Mouse (Mus musculus): ENCODE data around the gene Zc3h14. TPM values are rescaled to one million over a fixed set of nuclear protein-coding genes. Genes with fewer than 3 reads are reported as not detected.

Zc3h14 gene
- polyA plus RNA-seq, 1 experiment from 2014 or later: 135 TPM

DNA sequence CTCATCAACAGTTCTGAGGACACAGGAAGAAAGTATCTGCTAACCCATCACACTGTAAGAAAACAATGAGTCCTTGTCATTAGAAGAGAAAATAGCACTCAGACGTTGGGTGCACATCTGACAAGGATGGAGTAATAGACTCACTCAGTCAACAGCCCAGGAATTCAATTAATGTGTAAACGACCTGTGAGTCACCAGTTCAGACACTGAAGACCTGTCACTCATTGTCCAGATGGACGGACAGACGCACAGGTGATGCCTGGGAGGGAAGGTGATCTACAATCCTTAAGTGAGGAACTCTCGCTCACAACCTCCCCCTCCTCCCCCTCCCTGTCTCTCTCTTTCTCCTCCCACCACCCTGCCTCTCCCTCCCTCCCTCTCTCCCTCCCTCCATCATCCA is 21.8 kb upstream of the Zc3h14 start:
- Histone ChIP-seq H3K36me3 (no peaks in the 10 kb centered on the region), H3K9ac (no peak overlapping the region), H3K27ac (no peak overlapping the region), H3K4me3 (no peak overlapping the region), H3K27me3 (no peaks in the 10 kb centered on the region), H3K4me1 (peaks cover 6% of the 10 kb centered on the region), H3K4me2 (no peak overlapping the region), H3K9me3 (no peaks in the 10 kb centered on the region)
- WGBS: 63% methylated on average over 5 of the region's 5 CpGs
- ATAC-seq (ENCODE audit: insufficient number of reproducible peaks, insufficient read depth, low FRiP score, low TSS enrichment, low read depth): no peak

DNA sequence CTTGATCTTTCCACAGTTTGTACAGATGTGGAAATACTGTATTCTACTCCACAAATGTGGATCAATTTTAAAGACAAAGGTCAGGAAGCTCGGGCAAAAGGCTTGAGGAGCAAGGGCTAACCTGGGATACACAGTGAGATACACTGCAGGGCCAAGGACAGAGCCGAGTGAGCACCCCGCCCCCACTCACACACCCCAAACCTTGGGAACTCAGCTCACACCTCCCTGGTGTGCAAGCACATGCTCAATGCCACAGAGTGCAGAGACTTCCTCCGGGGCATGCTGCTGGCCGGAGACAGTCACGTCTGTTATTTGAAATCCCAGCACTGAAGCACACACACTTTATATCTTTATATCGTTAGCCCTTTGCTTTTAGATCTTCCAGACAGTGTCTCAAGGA is 20.7 kb upstream of the Zc3h14 start:
- 76% methylated on average over 7 of the region's 7 CpGs for WGBS
- Histone ChIP-seq H3K9ac (no peak overlapping the region), H3K4me1 (no peaks in the 10 kb centered on the region), H3K36me3 (no peaks in the 10 kb centered on the region), H3K27me3 (no peaks in the 10 kb centered on the region), H3K4me3 (no peak overlapping the region), H3K4me2 (no peak overlapping the region), H3K27ac (no peak overlapping the region), H3K9me3 (no peaks in the 10 kb centered on the region)
- ATAC-seq (ENCODE audit: insufficient number of reproducible peaks, insufficient read depth, low FRiP score, low TSS enrichment, low read depth): no peak

- no peak overlapping the region for H3K4me3 ChIP-seq
- no peaks in the 10 kb centered on the region for H3K4me1 ChIP-seq
- H3K27me3 ChIP-seq: no peaks in the 10 kb centered on the region
- H3K27ac ChIP-seq: no peak overlapping the region
- no peaks in the 10 kb centered on the region for H3K36me3 ChIP-seq
- no peak overlapping the region for H3K9ac ChIP-seq
- no peaks in the 10 kb centered on the region for H3K9me3 ChIP-seq
- no peak for ATAC-seq (ENCODE audit: insufficient number of reproducible peaks, insufficient read depth, low FRiP score, low TSS enrichment, low read depth)
- H3K4me2 ChIP-seq: no peak overlapping the region
- WGBS: 72% methylated on average over 7 of the region's 7 CpGs
Measured at GRCm38 (mm10) chr12:98727186-98727585, 19.6 kb upstream of the Zc3h14 start.

DNA sequence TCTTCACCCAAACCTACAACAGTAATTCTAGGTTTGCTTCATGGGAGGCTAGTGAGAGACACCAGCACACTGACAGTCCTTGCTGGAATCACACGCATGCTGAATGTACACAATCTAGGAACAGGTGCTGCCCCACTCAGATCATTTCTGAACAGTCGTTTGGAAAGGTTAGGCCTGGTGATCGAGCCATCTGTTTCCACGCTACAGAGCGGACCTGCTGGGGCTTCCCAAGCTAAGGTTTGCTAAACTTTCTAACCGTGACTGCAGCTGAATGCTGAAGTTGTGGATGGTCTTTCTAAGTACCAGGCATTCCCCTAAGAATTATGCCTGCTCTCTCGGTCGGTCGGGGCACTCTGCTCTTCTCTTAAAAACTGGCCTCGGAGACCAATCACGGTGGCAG is 16.1 kb upstream of the Zc3h14 start:
- Histone ChIP-seq H3K27ac (no peak overlapping the region), H3K27me3 (no peaks in the 10 kb centered on the region), H3K36me3 (no peaks in the 10 kb centered on the region), H3K9ac (no peak overlapping the region), H3K4me2 (no peak overlapping the region), H3K4me1 (peaks cover 14% of the 10 kb centered on the region), H3K9me3 (no peaks in the 10 kb centered on the region), H3K4me3 (no peak overlapping the region)
- ATAC-seq (ENCODE audit: insufficient number of reproducible peaks, insufficient read depth, low FRiP score, low TSS enrichment, low read depth): no peak
- 86% methylated on average over 11 of the region's 11 CpGs for WGBS

DNA sequence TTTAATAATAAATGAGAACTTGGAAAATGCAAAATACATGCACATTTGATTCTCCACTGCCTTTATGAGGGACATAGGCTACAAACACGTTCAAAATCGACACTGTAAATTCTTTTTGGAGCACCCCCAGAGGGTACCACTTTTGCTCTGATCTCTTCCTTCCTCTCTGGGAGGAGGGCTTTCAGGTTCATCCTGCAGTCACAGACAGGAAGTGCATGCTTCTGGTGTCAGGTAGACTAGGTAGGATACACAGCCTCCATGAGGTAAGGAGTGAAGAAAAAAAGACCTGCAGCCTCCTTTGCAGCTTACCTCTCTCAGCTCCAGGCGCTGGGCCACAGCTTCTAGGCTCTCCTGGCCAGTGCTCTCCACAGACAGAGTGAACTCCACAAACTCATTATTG is 13.6 kb upstream of the Zc3h14 start:
- ATAC-seq (ENCODE audit: insufficient number of reproducible peaks, insufficient read depth, low FRiP score, low TSS enrichment, low read depth): no peak
- Histone ChIP-seq H3K36me3 (no peaks in the 10 kb centered on the region), H3K27me3 (peaks cover 7% of the 10 kb centered on the region), H3K9ac (peak overlapping the region; percentile 67), H3K4me1 (peaks cover 21% of the 10 kb centered on the region), H3K4me2 (peak overlapping the region; percentile 83), H3K4me3 (peak overlapping the region; percentile 50), H3K9me3 (no peaks in the 10 kb centered on the region), H3K27ac (no peak overlapping the region)
- WGBS: 58% methylated on average over 3 of the region's 3 CpGs

DNA sequence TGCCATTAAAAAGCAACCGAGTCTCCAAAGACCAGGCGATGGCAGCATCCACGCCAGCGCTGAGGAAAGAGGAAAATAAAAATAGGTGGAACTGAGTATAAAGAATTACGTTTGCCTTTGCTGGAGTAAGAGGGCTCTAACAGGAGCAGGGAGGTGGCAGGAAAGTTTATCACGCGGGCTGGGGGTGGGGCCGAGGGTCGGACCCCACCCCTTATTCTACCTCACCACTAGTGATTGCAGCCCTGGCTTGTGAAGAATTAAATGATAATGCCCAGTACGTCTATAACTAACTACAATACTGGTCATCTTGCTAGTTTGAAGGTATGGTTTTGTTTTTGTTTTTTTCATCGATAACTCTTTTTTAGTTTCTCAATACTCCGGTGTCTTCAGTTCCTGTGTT is 13.0 kb upstream of the Zc3h14 start:
- H3K27me3 ChIP-seq: peaks cover 13% of the 10 kb centered on the region
- H3K36me3 ChIP-seq: no peaks in the 10 kb centered on the region
- peaks cover 22% of the 10 kb centered on the region for H3K4me1 ChIP-seq
- H3K9ac ChIP-seq: peak overlapping the region; percentile 67
- no peaks in the 10 kb centered on the region for H3K9me3 ChIP-seq
- no peak for ATAC-seq (ENCODE audit: insufficient number of reproducible peaks, insufficient read depth, low FRiP score, low TSS enrichment, low read depth)
- H3K27ac ChIP-seq: no peak overlapping the region
- 5% methylated on average over 12 of the region's 12 CpGs for WGBS
- peak overlapping the region; percentile 83 for H3K4me2 ChIP-seq
- peak overlapping the region; percentile 50 for H3K4me3 ChIP-seq

DNA sequence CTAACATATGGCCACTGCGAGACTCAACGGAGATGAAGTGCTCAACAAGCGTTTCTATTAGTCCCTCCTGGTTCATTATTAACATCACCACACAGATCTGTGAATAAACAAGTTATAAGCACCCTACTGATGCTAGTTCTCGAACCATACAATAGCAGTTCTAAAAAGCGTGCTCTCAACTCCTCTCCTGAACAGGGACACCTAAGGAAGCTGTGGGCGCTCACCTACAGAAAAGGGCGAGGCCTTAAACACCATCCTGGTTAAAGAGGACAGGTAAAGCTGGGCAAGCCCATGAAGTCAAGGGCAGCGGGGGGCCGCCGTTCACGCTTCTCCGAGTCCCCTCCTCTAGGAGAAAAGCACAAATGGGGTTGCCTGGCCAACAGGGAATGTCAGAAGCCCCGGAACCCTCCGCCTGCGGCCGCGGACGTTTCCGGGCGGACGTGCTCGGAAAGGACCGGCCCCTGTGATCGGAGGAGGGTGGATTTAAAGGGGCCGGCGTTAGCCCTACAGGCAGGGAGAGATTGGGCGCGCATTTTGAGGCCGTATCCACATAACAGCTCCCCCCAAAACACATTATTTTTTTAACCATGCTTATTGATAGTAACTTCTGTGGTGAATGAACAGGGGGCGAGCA is 12.4 kb upstream of the Zc3h14 start:
- Histone ChIP-seq H3K36me3 (no peaks in the 10 kb centered on the region), H3K27me3 (peaks cover 18% of the 10 kb centered on the region), H3K9ac (peak overlapping the region; percentile 67), H3K4me3 (peak overlapping the region; percentile 50), H3K4me2 (peak overlapping the region; percentile 83), H3K4me1 (peaks cover 22% of the 10 kb centered on the region), H3K27ac (no peak overlapping the region), H3K9me3 (no peaks in the 10 kb centered on the region)
- under 1% methylated on average over 30 of the region's 30 CpGs for WGBS
- peak; percentile 64; the same call in 1 of the 2 replicates for ATAC-seq (ENCODE audit: insufficient number of reproducible peaks, insufficient read depth, low FRiP score, low TSS enrichment, low read depth)

- peaks cover 21% of the 10 kb centered on the region for H3K27me3 ChIP-seq
- H3K9me3 ChIP-seq: no peaks in the 10 kb centered on the region
- ATAC-seq (ENCODE audit: insufficient number of reproducible peaks, insufficient read depth, low FRiP score, low TSS enrichment, low read depth): no peak
- peak overlapping the region; percentile 83 for H3K4me2 ChIP-seq
- no peak overlapping the region for H3K27ac ChIP-seq
- H3K4me3 ChIP-seq: peak overlapping the region; percentile 50
- H3K9ac ChIP-seq: peak overlapping the region; percentile 67
- 8% methylated on average over 22 of the region's 22 CpGs for WGBS
- peaks cover 22% of the 10 kb centered on the region for H3K4me1 ChIP-seq
- H3K36me3 ChIP-seq: no peaks in the 10 kb centered on the region
Measured at GRCm38 (mm10) chr12:98734880-98735801, 11.6 kb upstream of the Zc3h14 start.

GRCm38 (mm10) chr12:98736951-98737800 is 9.6 kb upstream of the Zc3h14 start, which contains the start of gene Ptpn21:
Gene Ptpn21 (minus strand): TSS chr12:98737405.
- ATAC-seq (ENCODE audit: insufficient number of reproducible peaks, insufficient read depth, low FRiP score, low TSS enrichment, low read depth): peak; percentile 70
- peaks cover 22% of the 10 kb centered on the region for H3K4me1 ChIP-seq
- H3K4me2 ChIP-seq: peak within 1 kb of the TSS; percentile 89
- peak within 1 kb of the TSS; percentile 79 for H3K4me3 ChIP-seq
- H3K27ac ChIP-seq: peak within 1 kb of the TSS; percentile 82
- peaks cover 22% of the 10 kb centered on the region for H3K27me3 ChIP-seq
- H3K36me3 ChIP-seq: no peaks in the 10 kb centered on the region
- no peaks in the 10 kb centered on the region for H3K9me3 ChIP-seq
- H3K9ac ChIP-seq: peak within 1 kb of the TSS; percentile 91
- WGBS: under 1% methylated on average over 75 of the region's 75 CpGs

DNA sequence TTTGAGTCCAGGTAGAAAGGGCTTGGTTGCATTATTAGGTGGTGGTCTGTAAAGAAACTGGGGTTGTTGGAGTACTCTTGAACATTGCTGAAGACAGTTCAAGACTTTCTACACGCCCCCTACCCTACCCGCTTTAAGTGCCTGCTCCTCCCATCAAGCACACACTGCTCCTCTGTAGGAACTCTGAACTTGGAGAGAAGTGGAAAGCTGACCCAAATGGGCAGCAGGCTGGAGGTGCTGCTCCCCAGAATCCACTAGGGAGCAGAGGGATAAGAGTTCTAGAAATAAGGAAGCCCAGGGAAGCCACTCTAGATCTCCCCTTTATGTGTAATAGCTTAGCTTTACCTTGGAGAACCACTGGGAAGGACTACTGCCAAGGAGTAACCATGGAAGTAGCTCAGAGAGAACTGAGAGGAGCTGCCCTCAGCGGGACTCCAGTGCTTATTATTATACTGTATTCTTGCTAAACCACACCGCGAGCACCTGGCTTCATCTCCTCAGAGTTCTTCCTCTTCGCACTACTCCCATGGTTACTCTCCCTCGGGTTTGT is 8.9 kb upstream of the Zc3h14 start:
- WGBS: 13% methylated on average over 7 of the region's 7 CpGs
- no peak for ATAC-seq (ENCODE audit: insufficient number of reproducible peaks, insufficient read depth, low FRiP score, low TSS enrichment, low read depth)
- peak overlapping the region; percentile 82; the same call in 1 of the 2 replicates for H3K27ac ChIP-seq

GRCm38 (mm10) chr12:98741011-98741501 is 5.7 kb upstream of the Zc3h14 start:
- no peak overlapping the region for H3K9ac ChIP-seq
- H3K9me3 ChIP-seq: no peaks in the 10 kb centered on the region
- WGBS: 51% methylated on average over 3 of the region's 3 CpGs
- H3K27me3 ChIP-seq: peaks cover 19% of the 10 kb centered on the region
- H3K4me2 ChIP-seq: no peak overlapping the region
- H3K36me3 ChIP-seq: no peaks in the 10 kb centered on the region
- no peak overlapping the region for H3K4me3 ChIP-seq
- H3K4me1 ChIP-seq: 0 out of 2 replicates have a peak, but pooled peaks cover 7% of the 10 kb centered on the region
- no peak for ATAC-seq (ENCODE audit: insufficient number of reproducible peaks, insufficient read depth, low FRiP score, low TSS enrichment, low read depth)
- no peak overlapping the region for H3K27ac ChIP-seq

More for the DNA sequence above, 8.9 kb upstream of the Zc3h14 start:
- H3K36me3 ChIP-seq: no peaks in the 10 kb centered on the region
- peak overlapping the region; percentile 79 for H3K4me3 ChIP-seq
- H3K4me2 ChIP-seq: peak overlapping the region; percentile 89
- peaks cover 22% of the 10 kb centered on the region for H3K4me1 ChIP-seq
- peaks cover 22% of the 10 kb centered on the region for H3K27me3 ChIP-seq
- H3K9ac ChIP-seq: peak overlapping the region; percentile 91
- no peaks in the 10 kb centered on the region for H3K9me3 ChIP-seq
